Mouse (Mus musculus): ENCODE results near the gene Bhlhe23. TPM values are rescaled to one million over a fixed set of nuclear protein-coding genes. Genes with fewer than 3 reads are reported as not detected.

Gene Bhlhe23
- polyA plus RNA-seq, 1 experiment = 0.01 TPM

DNA sequence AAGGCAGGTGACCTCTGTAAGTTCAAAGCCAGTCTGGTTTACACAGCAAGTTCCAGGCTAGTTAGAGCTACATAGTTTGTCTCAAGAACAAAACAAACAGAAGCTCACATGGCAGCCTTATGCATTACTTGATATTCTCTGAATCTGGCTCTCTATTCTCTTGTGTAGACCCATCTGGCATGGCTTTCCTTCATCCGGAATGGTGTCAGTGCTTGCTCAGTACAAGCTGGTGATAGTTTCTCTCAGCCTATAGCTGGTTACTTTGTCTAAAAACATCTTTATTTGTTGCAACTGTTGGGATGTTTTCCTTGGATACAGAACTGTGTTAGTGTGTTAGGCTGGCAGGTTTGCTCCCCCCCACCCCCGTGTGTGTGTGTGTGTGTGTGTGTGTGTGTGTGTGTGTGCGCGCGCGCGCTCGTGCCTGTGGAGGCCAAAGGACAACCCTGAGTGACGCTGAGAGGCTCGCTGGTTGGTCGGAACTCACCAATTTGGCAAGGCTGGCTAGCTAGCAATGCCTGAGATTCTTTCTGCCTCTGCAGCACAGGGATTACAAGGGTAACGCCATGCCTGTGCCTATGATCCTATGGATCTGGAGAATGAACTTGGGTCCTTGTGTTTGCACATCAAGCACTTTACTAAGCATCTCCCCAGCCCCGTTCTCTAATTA lies 11.0 kb upstream of the Bhlhe23 start:
- no peak overlapping the region for H3ac ChIP-seq (ENCODE audit: control insufficient read depth, insufficient read length, low read depth)
- TF ChIP-seq FOSL1 (IDR thresholded peaks at IDR 0.05; ENCODE audit: insufficient read depth, low read length, poor library complexity, severe bottlenecking) = no peak
- no peak for TF ChIP-seq USF1 (IDR thresholded peaks at IDR 0.05; ENCODE audit: low read depth)
- no peak for TF ChIP-seq MYOD1 (IDR thresholded peaks at IDR 0.05; ENCODE audit: control insufficient read depth, insufficient read length, low read depth)
- no peak for TF ChIP-seq CTCF (IDR thresholded peaks at IDR 0.05; ENCODE audit: control insufficient read depth, insufficient read depth, insufficient read length)
- no peak for TF ChIP-seq MAX (IDR thresholded peaks at IDR 0.05)
- no peak for TF ChIP-seq CEBPB (IDR thresholded peaks at IDR 0.05; ENCODE audit: low read depth)
- TF ChIP-seq MYOG (IDR thresholded peaks at IDR 0.05; ENCODE audit: control insufficient read depth, extremely low read depth, insufficient read length) = no peak
- H3K79me2 ChIP-seq (ENCODE audit: control insufficient read depth, insufficient read depth) = no peaks in the 10 kb centered on the region
- H3K27me3 ChIP-seq (ENCODE audit: control insufficient read depth, insufficient read depth, insufficient read length) = peaks cover 59% of the 10 kb centered on the region
- no peaks in the 10 kb centered on the region for H3K36me3 ChIP-seq (ENCODE audit: control insufficient read depth, insufficient read depth)
- H3K79me3 ChIP-seq (ENCODE audit: low read depth) = no peaks in the 10 kb centered on the region
- no peak overlapping the region for H3K4me3 ChIP-seq (ENCODE audit: insufficient read depth, poor library complexity, severe bottlenecking)

DNA sequence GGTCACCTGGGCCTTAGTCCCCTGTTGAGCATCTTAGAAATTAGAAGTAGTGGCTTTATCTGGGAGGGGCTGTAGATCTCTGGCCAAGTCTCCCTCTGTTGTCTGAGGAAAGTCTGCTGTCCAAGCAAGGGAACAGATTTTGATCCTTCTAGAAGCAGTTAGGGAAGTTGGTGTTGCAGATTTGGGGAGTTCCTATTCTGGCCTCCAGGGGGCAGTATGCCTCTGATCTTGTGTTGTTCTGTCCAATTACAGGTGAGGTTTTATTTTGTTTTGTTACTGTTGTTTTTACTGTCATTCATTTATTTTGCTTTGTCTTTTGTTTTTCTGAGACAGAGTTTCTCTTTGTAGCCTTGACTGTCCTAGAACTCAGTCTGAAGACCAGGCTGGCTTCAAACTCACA lies 10.0 kb upstream of the Bhlhe23 start:
- Histone ChIP-seq H3ac (ENCODE audit: control insufficient read depth, insufficient read length, low read depth) (no peak overlapping the region), H3K79me3 (ENCODE audit: low read depth) (no peaks in the 10 kb centered on the region), H3K36me3 (ENCODE audit: control insufficient read depth, insufficient read depth) (no peaks in the 10 kb centered on the region), H3K79me2 (ENCODE audit: control insufficient read depth, insufficient read depth) (no peaks in the 10 kb centered on the region), H3K27me3 (ENCODE audit: control insufficient read depth, insufficient read depth, insufficient read length) (peaks cover 58% of the 10 kb centered on the region), H3K4me3 (ENCODE audit: insufficient read depth, poor library complexity, severe bottlenecking) (no peak overlapping the region)
- TF ChIP-seq MYOG (IDR thresholded peaks at IDR 0.05; ENCODE audit: control insufficient read depth, extremely low read depth, insufficient read length) (no peak), MAX (IDR thresholded peaks at IDR 0.05) (no peak), CTCF (IDR thresholded peaks at IDR 0.05; ENCODE audit: control insufficient read depth, insufficient read depth, insufficient read length) (peak; percentile 4), USF1 (IDR thresholded peaks at IDR 0.05; ENCODE audit: low read depth) (no peak), MYOD1 (IDR thresholded peaks at IDR 0.05; ENCODE audit: control insufficient read depth, insufficient read length, low read depth) (no peak)

DNA sequence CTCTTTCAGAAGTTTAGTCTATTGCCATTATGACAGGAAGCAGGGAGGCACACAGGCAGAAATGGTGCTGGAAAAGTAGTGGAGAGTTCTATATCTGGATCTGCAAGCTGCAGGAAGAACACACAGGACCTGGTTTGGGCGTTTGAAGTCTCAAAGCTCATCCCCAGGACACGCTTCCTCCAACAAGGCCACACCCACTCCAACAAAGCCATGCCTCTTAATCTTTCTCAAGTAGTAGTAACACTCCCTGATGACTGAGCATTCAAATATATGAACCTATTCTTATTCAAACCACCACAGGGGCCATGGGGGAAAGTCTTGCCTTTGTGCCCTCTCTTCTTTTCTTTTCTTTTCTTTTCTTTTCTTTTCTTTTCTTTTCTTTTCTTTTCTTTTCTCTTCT lies 3.6 kb upstream of the Bhlhe23 start:
- Histone ChIP-seq H3K36me3 (ENCODE audit: control insufficient read depth, insufficient read depth) (no peaks in the 10 kb centered on the region), H3ac (ENCODE audit: control insufficient read depth, insufficient read length, low read depth) (no peak overlapping the region), H3K79me2 (ENCODE audit: control insufficient read depth, insufficient read depth) (no peaks in the 10 kb centered on the region), H3K79me3 (ENCODE audit: low read depth) (no peaks in the 10 kb centered on the region), H3K4me3 (ENCODE audit: insufficient read depth, poor library complexity, severe bottlenecking) (no peak overlapping the region), H3K27me3 (ENCODE audit: control insufficient read depth, insufficient read depth, insufficient read length) (peaks cover 58% of the 10 kb centered on the region)
- TF ChIP-seq MAX (IDR thresholded peaks at IDR 0.05) (no peak), FOSL1 (IDR thresholded peaks at IDR 0.05; ENCODE audit: insufficient read depth, low read length, poor library complexity, severe bottlenecking) (no peak), MYOG (IDR thresholded peaks at IDR 0.05; ENCODE audit: control insufficient read depth, extremely low read depth, insufficient read length) (no peak), MYOD1 (IDR thresholded peaks at IDR 0.05; ENCODE audit: control insufficient read depth, insufficient read length, low read depth) (no peak), USF1 (IDR thresholded peaks at IDR 0.05; ENCODE audit: low read depth) (no peak), CTCF (IDR thresholded peaks at IDR 0.05; ENCODE audit: control insufficient read depth, insufficient read depth, insufficient read length) (no peak), CEBPB (IDR thresholded peaks at IDR 0.05; ENCODE audit: low read depth) (no peak)

DNA sequence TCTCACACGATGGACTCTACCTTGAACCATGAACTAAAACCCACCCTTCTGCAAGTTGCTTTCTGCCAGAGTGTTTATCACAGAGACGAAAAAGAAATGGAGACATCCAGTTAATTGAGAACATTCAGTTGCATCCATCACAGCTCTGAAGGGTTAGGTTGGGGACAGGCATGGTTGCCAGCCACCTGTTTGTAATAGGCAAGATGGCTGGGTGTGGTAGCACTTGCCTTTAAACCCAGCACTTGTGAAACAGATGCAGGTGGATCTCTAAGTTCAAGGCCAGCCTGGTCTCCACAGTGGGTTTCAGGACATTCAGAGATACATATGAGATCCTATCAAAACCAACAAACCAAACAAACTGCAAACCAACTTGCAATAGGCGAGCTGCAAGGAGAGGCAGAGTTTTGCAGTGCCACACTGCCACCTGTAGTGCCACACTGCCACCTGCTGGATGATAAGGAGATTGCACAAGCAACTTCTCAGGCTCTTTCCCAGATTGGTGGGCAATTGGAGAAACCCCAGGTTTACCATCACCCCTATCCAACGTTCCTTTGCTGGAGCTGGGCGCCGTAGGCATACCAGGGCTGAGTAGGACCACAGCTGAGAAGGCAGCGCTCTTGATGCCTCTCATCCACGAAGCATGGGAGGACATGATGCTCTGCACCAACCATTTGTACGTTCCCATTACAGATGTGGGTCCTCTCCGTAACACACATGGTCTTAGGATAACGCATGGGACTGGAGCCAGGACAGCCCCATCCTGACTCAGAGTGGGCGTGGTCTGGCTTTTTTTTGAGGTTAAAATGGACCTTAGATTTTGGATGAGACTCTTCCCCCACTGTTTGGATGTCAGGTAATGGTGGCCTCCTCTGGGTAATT lies 2.8 kb upstream of the Bhlhe23 start:
- Histone ChIP-seq H3K27me3 (ENCODE audit: control insufficient read depth, insufficient read depth, insufficient read length) (peaks cover 56% of the 10 kb centered on the region), H3K36me3 (ENCODE audit: control insufficient read depth, insufficient read depth) (no peaks in the 10 kb centered on the region), H3K79me3 (ENCODE audit: low read depth) (no peaks in the 10 kb centered on the region), H3ac (ENCODE audit: control insufficient read depth, insufficient read length, low read depth) (no peak overlapping the region), H3K4me3 (ENCODE audit: insufficient read depth, poor library complexity, severe bottlenecking) (no peak overlapping the region), H3K79me2 (ENCODE audit: control insufficient read depth, insufficient read depth) (no peaks in the 10 kb centered on the region)
- TF ChIP-seq MAX (IDR thresholded peaks at IDR 0.05) = no peak
- no peak for TF ChIP-seq MYOG (IDR thresholded peaks at IDR 0.05; ENCODE audit: control insufficient read depth, extremely low read depth, insufficient read length)
- peak; percentile 49 for TF ChIP-seq CEBPB (IDR thresholded peaks at IDR 0.05; ENCODE audit: low read depth)
- TF ChIP-seq MYOD1 (IDR thresholded peaks at IDR 0.05; ENCODE audit: control insufficient read depth, insufficient read length, low read depth) = no peak
- TF ChIP-seq USF1 (IDR thresholded peaks at IDR 0.05; ENCODE audit: low read depth) = no peak
- TF ChIP-seq FOSL1 (IDR thresholded peaks at IDR 0.05; ENCODE audit: insufficient read depth, low read length, poor library complexity, severe bottlenecking) = no peak
- peak; percentile 59 for TF ChIP-seq CTCF (IDR thresholded peaks at IDR 0.05; ENCODE audit: control insufficient read depth, insufficient read depth, insufficient read length)

DNA sequence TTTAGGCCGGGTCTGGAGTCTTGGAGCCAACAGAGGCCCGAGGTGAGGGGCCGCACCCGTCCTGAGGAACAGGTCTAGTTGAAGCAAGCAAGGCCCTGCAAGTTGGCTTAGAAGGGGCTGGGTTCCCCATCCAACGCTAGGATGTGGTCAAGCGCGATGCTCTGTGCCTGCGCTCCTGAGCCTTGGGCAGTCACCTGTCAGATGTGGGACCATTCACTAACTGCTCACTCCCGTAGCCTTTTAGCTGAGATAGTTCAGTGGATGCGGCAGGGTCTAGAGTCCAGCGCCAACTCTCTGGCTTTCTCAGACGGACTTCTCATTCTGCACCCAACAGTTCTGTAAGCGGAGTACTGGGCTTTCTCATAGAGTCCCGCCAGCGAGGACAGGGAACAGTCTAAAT lies 1.1 kb downstream of the Bhlhe23 start:
- no peak overlapping the region for H3K4me3 ChIP-seq (ENCODE audit: insufficient read depth, poor library complexity, severe bottlenecking)
- no peak overlapping the region for H3ac ChIP-seq (ENCODE audit: control insufficient read depth, insufficient read length, low read depth)
- no peaks in the 10 kb centered on the region for H3K79me3 ChIP-seq (ENCODE audit: low read depth)
- H3K36me3 ChIP-seq (ENCODE audit: control insufficient read depth, insufficient read depth) = no peaks in the 10 kb centered on the region
- H3K27me3 ChIP-seq (ENCODE audit: control insufficient read depth, insufficient read depth, insufficient read length) = peaks cover 62% of the 10 kb centered on the region
- TF ChIP-seq CEBPB (IDR thresholded peaks at IDR 0.05; ENCODE audit: low read depth) = no peak
- TF ChIP-seq CTCF (IDR thresholded peaks at IDR 0.05; ENCODE audit: control insufficient read depth, insufficient read depth, insufficient read length) = no peak
- TF ChIP-seq MAX (IDR thresholded peaks at IDR 0.05) = no peak
- no peak for TF ChIP-seq FOSL1 (IDR thresholded peaks at IDR 0.05; ENCODE audit: insufficient read depth, low read length, poor library complexity, severe bottlenecking)
- TF ChIP-seq USF1 (IDR thresholded peaks at IDR 0.05; ENCODE audit: low read depth) = no peak
- TF ChIP-seq MYOG (IDR thresholded peaks at IDR 0.05; ENCODE audit: control insufficient read depth, extremely low read depth, insufficient read length) = no peak
- no peak for TF ChIP-seq MYOD1 (IDR thresholded peaks at IDR 0.05; ENCODE audit: control insufficient read depth, insufficient read length, low read depth)
- no peaks in the 10 kb centered on the region for H3K79me2 ChIP-seq (ENCODE audit: control insufficient read depth, insufficient read depth)
